Mouse (Mus musculus) hindbrain, embryonic 14.5 days (tissue): ENCODE data around the gene 4930404H24Rik. TPM values are rescaled to one million over a fixed set of nuclear protein-coding genes. Genes with fewer than 3 reads are reported as not detected.

Source experiments
- ATAC-seq: fragments of 200-750 bp; cut with Nextera tagmentation; 2 replicates; pipeline ENCODE4 v1.8.0; 2017; ENCODE audit warnings: moderate number of reproducible peaks, mild to moderate bottlenecking, moderate TSS enrichment, moderate library complexity; ENCODE audit not compliant: low FRiP score
- DNase-seq: peaks from one replicate; pipeline ENCODE4 v3.0.0-alpha.2; 2015; ENCODE audit warnings: low spot score
- H3K27ac ChIP-seq: fragments of 300-500 bp; sonication (generic); 2 replicates; pipeline ENCODE4 v1.5.1; 2014; ENCODE audit warnings: mild to moderate bottlenecking, moderate library complexity
- H3K27me3 ChIP-seq: fragments of 300-500 bp; sonication (generic); 2 replicates; pipeline ENCODE4 v1.6.1; 2014; ENCODE audit warnings: mild to moderate bottlenecking, low read length, mixed read lengths; ENCODE audit not compliant: control insufficient read depth, insufficient read depth
- H3K36me3 ChIP-seq: fragments of 300-500 bp; sonication (generic); replicated peaks from 2 replicates; pipeline ENCODE4 v1.6.1; 2014; ENCODE audit not compliant: control insufficient read depth, insufficient read depth
- H3K4me1 ChIP-seq: fragments of 300-500 bp; sonication (generic); replicated peaks from 2 replicates; pipeline ENCODE4 v1.6.1; 2014; ENCODE audit warnings: antibody characterized with exemption, low read length, mixed read lengths; ENCODE audit not compliant: control insufficient read depth, insufficient read depth
- H3K4me2 ChIP-seq: fragments of 300-500 bp; sonication (generic); replicated peaks from 2 replicates; pipeline ENCODE4 v1.6.1; 2014; ENCODE audit warnings: mild to moderate bottlenecking, moderate library complexity
- H3K4me3 ChIP-seq: fragments of 300-500 bp; sonication (generic); replicated peaks from 2 replicates; pipeline ENCODE4 v1.5.1; 2014; ENCODE audit warnings: mild to moderate bottlenecking, low read length
- H3K9ac ChIP-seq: fragments of 300-500 bp; sonication (generic); 2 replicates; pipeline ENCODE4 v1.6.1; 2014
- H3K9me3 ChIP-seq: fragments of 300-500 bp; sonication (generic); 2 replicates; pipeline ENCODE4 v1.6.1; 2016; ENCODE audit warnings: low read length; ENCODE audit not compliant: control insufficient read depth
- WGBS: fragments of 180-500 bp; shearing (Covaris S2); extraction: QIAGEN DNeasy Blood & Tissue Kit; methylation state at CpG from one replicate; pipeline ENCODE4 v1.1.7; 2014; 5-methylcytosine and 5-hydroxymethylcytosine counted together
- polyA plus RNA-seq: library from polyadenylated mRNA; unstranded; fragments of >200 nt; fragmentation: Nextera tagmentation; extraction: Ambion mirVana; gene quantifications from 2 replicates; pipeline ENCODE4 v1.2.1, GENCODE M21; 2014

The 4930404H24Rik gene
- not detected in 2 replicates for polyA plus RNA-seq

GRCm38 (mm10) chr2:153492573-153493392, at the start of gene 4930404H24Rik:
4930404H24Rik (plus strand) TSS chr2:153492790.
- DNase-seq (peak; percentile 94), ATAC-seq (peak; percentile 90)
- Histone ChIP-seq H3K4me1 (peaks cover 61% of the 10 kb centered on the region), H3K36me3 (no peaks in the 10 kb centered on the region), H3K4me2 (peak within 1 kb of the TSS; percentile 78), H3K9ac (peak within 1 kb of the TSS; percentile 73), H3K9me3 (no peaks in the 10 kb centered on the region), H3K27me3 (no peaks in the 10 kb centered on the region; the same call in 1 of the 2 replicates), H3K27ac (peak within 1 kb of the TSS; percentile 96), H3K4me3 (peak within 1 kb of the TSS; percentile 46)
- under 1% methylated on average over 58 of the region's 83 CpGs for WGBS

- Histone ChIP-seq H3K4me1 (peaks cover 44% of the 10 kb centered on the region), H3K27ac (peak overlapping the region; percentile 97), H3K4me2 (peak overlapping the region; percentile 88), H3K36me3 (no peaks in the 10 kb centered on the region), H3K9me3 (no peaks in the 10 kb centered on the region), H3K9ac (peak overlapping the region; percentile 94), H3K27me3 (no peaks in the 10 kb centered on the region), H3K4me3 (peak overlapping the region; percentile 80)
- DNase-seq = no peak
- WGBS = under 1% methylated on average over 58 of the region's 59 CpGs
- ATAC-seq = peak; percentile 61
Measured at GRCm38 (mm10) chr2:153443434-153444240, 49.0 kb upstream of the 4930404H24Rik start.

- peak overlapping the region; percentile 97 for H3K27ac ChIP-seq
- ATAC-seq (peak; percentile 62), DNase-seq (peak; percentile 71)
- peaks cover 37% of the 10 kb centered on the region for H3K4me1 ChIP-seq
- H3K4me2 ChIP-seq = peak overlapping the region; percentile 88
- H3K9me3 ChIP-seq = no peaks in the 10 kb centered on the region
- under 1% methylated on average over 25 of the region's 64 CpGs for WGBS
- H3K36me3 ChIP-seq = no peaks in the 10 kb centered on the region
- peak overlapping the region; percentile 94 for H3K9ac ChIP-seq
- peak overlapping the region; percentile 80 for H3K4me3 ChIP-seq
- no peaks in the 10 kb centered on the region for H3K27me3 ChIP-seq
Measured at GRCm38 (mm10) chr2:153444254-153445136, 48.1 kb upstream of the 4930404H24Rik start.

- H3K9me3 ChIP-seq = no peaks in the 10 kb centered on the region
- peaks cover 33% of the 10 kb centered on the region for H3K4me1 ChIP-seq
- no peaks in the 10 kb centered on the region for H3K36me3 ChIP-seq
- peak overlapping the region; percentile 94 for H3K9ac ChIP-seq
- under 1% methylated on average over 59 of the region's 59 CpGs for WGBS
- H3K27ac ChIP-seq = peak overlapping the region; percentile 97
- peak overlapping the region; percentile 80 for H3K4me3 ChIP-seq
- H3K27me3 ChIP-seq = no peaks in the 10 kb centered on the region
- H3K4me2 ChIP-seq = peak overlapping the region; percentile 88
- ATAC-seq = peak; percentile 60
- peak; percentile 49 for DNase-seq
Measured at GRCm38 (mm10) chr2:153445137-153446016, 47.2 kb upstream of the 4930404H24Rik start.

- WGBS = 0% methylated on average over 8 of the region's 8 CpGs
- peak overlapping the region; percentile 97 for H3K27ac ChIP-seq
- H3K4me3 ChIP-seq = peak overlapping the region; percentile 80
- peak overlapping the region; percentile 88 for H3K4me2 ChIP-seq
- no peaks in the 10 kb centered on the region for H3K36me3 ChIP-seq
- no peaks in the 10 kb centered on the region for H3K9me3 ChIP-seq
- H3K4me1 ChIP-seq = peaks cover 27% of the 10 kb centered on the region
- DNase-seq (peak; percentile 91), ATAC-seq (no peak)
- peak overlapping the region; percentile 94 for H3K9ac ChIP-seq
- no peaks in the 10 kb centered on the region for H3K27me3 ChIP-seq
Measured at GRCm38 (mm10) chr2:153446017-153446408, 46.6 kb upstream of the 4930404H24Rik start.

GRCm38 (mm10) chr2:153446476-153446875, 46.1 kb upstream of the 4930404H24Rik start:
- H3K4me2 ChIP-seq = peak overlapping the region; percentile 88
- no peak overlapping the region for H3K9ac ChIP-seq
- no peaks in the 10 kb centered on the region for H3K36me3 ChIP-seq
- DNase-seq = no peak
- peak overlapping the region; percentile 97; the same call in 1 of the 2 replicates for H3K27ac ChIP-seq
- no peak for ATAC-seq
- 23% methylated on average over 4 of the region's 4 CpGs for WGBS
- H3K4me3 ChIP-seq = no peak overlapping the region
- no peaks in the 10 kb centered on the region for H3K27me3 ChIP-seq
- H3K4me1 ChIP-seq = peaks cover 22% of the 10 kb centered on the region
- H3K9me3 ChIP-seq = no peaks in the 10 kb centered on the region

GRCm38 (mm10) chr2:153447719-153448118, 44.9 kb upstream of the 4930404H24Rik start:
- Histone ChIP-seq H3K4me1 (peaks cover 10% of the 10 kb centered on the region), H3K9me3 (no peaks in the 10 kb centered on the region), H3K4me3 (no peak overlapping the region), H3K27me3 (no peaks in the 10 kb centered on the region), H3K4me2 (no peak overlapping the region), H3K27ac (no peak overlapping the region), H3K9ac (no peak overlapping the region), H3K36me3 (no peaks in the 10 kb centered on the region)
- DNase-seq = no peak
- no peak for ATAC-seq
- WGBS = 93% methylated on average over 3 of the region's 3 CpGs

GRCm38 (mm10) chr2:153448519-153448918, 44.1 kb upstream of the 4930404H24Rik start:
- H3K9me3 ChIP-seq = no peaks in the 10 kb centered on the region
- no peak overlapping the region for H3K4me3 ChIP-seq
- 0 out of 2 replicates have a peak, but pooled peaks cover 3% of the 10 kb centered on the region for H3K4me1 ChIP-seq
- DNase-seq (no peak), ATAC-seq (no peak)
- no peak overlapping the region for H3K4me2 ChIP-seq
- H3K27me3 ChIP-seq = no peaks in the 10 kb centered on the region
- H3K27ac ChIP-seq = no peak overlapping the region
- no peak overlapping the region for H3K9ac ChIP-seq
- 87% methylated on average over 6 of the region's 6 CpGs for WGBS
- H3K36me3 ChIP-seq = no peaks in the 10 kb centered on the region
